Mouse (Mus musculus): Measurements from ENCODE around the gene Lamp5.

Gene Lamp5

GRCm38 (mm10) chr2:136051688-136052289 is at the start of gene Lamp5:
TSS of gene Lamp5 (plus strand) at chr2:136052239.
- no peak for DNase-seq

GRCm38 (mm10) chr2:136003836-136004235 is 48.2 kb upstream of the Lamp5 start:
- DNase-seq: no peak

GRCm38 (mm10) chr2:136006280-136006679 is 45.8 kb upstream of the Lamp5 start:
- DNase-seq: no peak

DNA sequence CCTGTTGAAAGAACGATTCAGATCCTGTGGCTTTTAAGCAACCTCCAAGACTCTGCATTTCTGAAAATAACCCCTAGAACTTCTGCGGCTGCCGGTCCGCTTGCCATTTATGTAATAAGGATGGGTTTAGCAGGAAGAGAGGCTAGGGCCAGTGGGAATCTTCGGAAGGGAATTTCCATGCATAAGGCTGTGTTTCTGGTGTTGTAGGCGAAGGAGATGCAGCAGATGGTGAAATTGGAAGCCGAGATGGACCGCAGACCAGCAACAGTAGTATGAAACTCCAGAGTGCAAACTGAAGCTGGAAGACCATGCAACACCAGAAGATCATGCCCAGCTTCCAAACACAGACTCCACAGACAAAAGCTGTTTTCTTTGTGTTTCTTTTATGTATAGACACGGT is 39.3 kb upstream of the Lamp5 start:
- no peak for DNase-seq

GRCm38 (mm10) chr2:136048464-136048863 is 3.6 kb upstream of the Lamp5 start:
- DNase-seq: no peak

DNA sequence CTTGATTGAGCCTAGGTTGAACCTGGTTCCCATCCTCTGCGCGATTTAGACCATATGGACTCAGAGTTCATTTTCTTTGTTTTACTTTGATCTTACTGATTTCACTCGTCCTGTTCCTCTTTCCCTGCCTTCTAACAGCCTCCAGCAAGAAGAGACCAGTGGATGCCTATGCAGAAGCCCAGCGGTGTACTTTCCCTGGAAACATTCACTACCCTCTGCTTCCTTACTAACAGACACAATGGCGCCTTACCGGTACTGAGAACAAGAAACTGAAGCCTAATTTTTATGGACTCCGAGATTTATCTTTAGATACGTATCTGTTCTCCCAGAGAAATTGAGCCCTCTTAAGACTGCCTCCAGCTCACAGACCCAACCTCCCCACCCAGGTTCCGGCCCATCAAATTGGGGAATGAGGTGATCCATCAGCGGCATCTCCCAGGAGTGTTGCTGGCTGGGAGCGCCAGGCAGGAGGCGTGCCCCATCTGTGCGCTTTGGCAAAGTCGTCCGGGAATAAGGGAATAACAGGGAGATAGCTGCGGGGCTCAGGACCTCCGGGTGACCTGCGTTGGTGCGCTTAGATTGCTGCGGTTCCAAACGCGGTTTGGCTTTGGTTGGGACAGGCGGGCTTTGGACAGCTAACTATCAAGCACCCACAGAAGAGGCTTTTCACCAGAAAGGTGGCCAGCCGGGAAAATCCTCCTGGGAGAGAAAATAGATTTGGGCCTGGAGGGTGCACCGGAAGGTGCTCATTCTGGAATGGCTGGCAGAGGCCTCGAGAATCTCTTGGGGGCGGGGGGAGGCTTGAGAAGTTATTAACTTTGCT is 1.0 kb upstream of the Lamp5 start:
- DNase-seq: no peak

DNA sequence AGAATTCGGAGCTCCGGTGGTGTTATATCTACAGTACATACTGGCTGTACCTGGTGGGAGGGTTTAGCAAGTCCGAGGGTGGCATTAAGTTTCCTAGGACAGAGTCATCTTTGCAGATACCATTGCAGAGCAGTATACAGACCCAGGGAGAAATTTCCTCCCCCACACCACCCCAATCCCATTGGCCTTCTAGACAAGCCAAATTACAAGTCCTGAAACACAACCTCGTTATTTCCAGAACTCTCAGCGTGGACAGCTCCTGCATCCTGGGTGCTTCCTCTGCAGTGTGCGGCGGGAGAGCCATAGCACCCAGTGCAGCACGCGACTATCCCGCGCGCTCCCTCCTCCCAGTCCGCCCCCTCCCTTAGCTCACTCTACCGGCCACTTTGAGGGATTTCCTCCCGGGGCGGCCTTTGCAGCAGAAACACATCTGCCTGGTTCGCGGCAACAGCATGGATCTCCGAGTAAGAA is 5.9 kb downstream of the Lamp5 start:
- no peak for DNase-seq

DNA sequence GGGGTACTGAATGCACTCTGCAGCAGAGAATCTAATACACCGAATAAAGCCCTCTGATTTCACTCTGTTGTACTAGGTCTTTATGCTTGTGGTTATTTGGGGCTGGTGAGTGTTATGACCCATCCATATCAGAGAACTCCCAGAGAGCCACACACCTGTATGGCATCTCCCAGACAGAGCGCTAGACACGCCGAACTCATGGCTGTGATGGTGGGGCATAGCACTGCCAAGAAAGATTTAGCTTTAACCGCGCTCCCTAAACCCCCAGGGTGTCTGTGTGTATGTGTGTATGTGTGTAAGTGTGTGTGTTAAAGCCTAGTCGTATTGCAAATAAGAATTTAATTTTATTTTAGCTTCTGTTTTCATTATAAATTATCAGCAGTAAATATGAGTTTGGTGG is 6.4 kb downstream of the Lamp5 start:
- DNase-seq: no peak

DNA sequence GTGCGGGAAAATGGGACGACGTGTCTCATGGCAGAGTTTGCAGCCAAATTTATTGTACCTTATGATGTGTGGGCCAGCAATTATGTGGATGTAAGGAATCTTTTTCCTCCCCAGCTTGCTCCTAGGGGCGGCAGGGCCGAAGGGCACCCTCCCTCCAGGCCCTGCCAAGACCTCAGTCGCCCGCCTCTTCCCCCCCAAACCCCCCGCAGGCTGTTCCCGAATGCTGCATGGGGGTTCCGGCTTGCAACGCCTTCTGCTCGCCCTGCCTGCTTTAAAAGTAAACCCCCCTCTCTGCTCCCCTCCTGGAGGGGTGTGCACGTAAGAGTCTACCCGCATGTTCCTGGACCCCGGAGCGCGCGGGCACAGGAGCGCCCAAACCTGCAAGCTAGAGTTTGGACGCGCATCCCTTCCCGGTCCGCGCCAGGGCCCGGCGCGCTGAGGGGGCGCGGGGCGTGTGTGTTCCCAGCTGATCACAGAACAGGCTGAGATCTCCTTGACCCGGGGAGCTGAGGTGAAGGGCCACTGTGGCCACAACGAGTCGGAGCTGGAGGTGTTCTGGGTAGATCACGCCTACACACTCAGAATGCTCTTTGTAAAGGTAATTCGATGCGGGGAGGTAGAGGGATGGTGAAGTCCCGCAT is 7.1 kb downstream of the Lamp5 start:
- no peak for DNase-seq

DNA sequence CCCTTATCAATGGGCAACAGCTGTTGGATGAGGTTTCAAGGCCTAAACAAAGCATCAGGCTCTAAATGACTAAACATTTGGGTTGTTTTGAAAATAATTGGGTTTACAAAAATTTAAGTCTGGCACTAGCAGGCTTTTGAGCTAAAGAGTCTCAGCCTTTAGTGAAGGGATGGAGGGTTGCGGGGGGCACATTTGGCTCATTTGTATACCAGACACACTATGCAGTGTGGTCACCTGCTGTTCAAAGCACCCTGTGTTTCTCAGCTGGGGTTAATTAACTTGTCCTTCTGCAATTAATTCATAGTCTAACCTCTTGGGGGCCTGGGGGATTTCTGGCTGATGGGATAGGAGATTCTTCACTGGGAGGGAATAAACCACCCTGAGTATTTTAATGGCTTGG is 12.3 kb downstream of the Lamp5 start:
- DNase-seq: no peak

- no peak for DNase-seq
Observed at GRCm38 (mm10) chr2:136095978-136096377, 43.9 kb downstream of the Lamp5 start.

- no peak for DNase-seq
Observed at GRCm38 (mm10) chr2:136097143-136097542, 45.1 kb downstream of the Lamp5 start.

DNA sequence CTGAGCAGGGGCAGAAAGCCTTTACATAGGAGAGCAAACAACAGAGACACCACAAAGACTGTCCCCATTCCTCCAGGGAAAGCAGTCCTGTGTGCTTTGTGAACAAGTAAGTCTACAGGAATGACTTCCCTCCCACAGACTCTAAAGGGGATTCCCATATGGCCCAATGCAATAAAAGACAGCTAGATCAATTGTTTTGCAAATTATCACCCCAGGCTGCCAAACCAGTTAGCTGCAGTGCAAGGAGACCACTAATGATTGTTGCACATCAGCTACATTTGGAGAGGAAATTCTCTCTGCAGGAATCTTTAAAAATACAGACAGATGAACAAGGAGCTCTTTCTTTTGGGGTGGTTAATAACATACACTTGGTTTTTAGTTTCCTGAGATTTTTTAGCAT is 55.6 kb downstream of the Lamp5 start:
- DNase-seq: no peak

- DNase-seq: no peak
Observed at GRCm38 (mm10) chr2:136108124-136109037, 56.3 kb downstream of the Lamp5 start.

- DNase-seq: no peak
Observed at GRCm38 (mm10) chr2:136109038-136109363, 57.0 kb downstream of the Lamp5 start.

DNA sequence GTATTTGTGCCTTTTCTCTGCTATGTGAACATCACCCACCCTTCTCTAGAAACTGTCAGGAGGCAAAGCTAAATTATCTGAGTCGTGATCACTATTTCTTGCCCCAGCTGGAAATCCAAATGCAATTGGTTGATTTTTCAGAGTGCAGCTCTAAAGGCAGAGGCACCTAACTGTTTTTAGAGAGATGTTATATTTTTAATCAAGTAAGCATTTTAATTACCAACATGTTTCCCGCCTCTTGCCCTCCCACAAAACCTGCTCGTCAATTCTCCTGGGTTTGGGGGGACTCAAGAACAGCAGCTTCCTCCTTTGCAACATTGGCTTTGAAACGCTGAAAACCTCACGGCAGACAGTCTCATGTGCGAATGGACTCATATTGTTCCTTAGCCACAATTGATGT is 61.3 kb downstream of the Lamp5 start:
- no peak for DNase-seq

GRCm38 (mm10) chr2:136118006-136118405 is 66.0 kb downstream of the Lamp5 start:
- no peak for DNase-seq

All from thymus, postnatal 4 days (tissue).